Mouse (Mus musculus): ENCODE measurements at regions not wholly inside any gene's neighbourhood (a gene's known extent, or its start where the extent isn't known, plus 50 kb on each side); places are given as distances from the start of the nearest gene placed in this dataset.

- DNase-seq, result no peak
Measured at GRCm38 (mm10) chr13:83035962-83036361, 467.9 kb upstream of the Mef2c start.

DNA sequence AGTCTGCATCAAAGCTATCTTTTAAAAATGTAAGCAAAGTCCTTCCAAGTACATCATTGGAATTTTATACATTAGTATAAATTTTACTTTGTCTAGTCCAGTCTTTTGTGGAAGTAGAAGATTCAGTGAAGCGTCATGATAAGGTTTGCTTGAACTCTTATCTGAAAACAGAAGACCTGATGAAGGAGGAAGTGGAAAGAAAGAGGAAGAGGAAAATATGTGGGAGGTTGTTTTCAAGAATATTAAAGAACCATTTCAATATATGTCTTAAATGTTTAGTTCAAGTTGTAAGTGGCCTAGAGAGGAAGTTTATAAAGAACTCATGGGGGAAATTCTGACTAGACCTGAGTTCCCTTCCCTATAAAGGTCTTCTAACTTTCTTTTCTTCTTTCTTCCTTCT, 462.3 kb upstream of the Mef2c start:
- DNase-seq, result no peak

DNA sequence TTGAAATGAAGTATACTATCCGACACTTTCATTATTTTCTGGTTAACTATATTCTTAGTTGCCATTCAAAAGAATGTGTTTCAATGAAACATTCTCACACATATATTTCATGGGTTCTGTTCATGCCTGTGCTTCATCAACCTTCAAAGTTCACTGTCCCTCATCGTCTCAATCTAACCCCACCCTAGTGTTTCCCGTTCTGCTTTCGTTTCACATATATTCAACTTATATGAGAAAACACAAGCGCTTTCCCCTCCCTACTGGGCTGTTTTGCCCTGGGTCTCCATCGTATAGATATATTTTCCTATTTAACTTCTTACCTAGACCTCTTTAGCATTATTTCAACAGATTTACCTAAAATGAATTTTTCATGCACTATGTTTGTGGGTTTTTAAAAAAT, 458.3 kb upstream of the Mef2c start:
- DNase-seq, result no peak

- DNase-seq, result no peak
Measured at GRCm38 (mm10) chr13:83045970-83046369, 457.9 kb upstream of the Mef2c start.

- DNase-seq, result no peak
Measured at GRCm38 (mm10) chr13:83046571-83047123, 457.2 kb upstream of the Mef2c start.

DNA sequence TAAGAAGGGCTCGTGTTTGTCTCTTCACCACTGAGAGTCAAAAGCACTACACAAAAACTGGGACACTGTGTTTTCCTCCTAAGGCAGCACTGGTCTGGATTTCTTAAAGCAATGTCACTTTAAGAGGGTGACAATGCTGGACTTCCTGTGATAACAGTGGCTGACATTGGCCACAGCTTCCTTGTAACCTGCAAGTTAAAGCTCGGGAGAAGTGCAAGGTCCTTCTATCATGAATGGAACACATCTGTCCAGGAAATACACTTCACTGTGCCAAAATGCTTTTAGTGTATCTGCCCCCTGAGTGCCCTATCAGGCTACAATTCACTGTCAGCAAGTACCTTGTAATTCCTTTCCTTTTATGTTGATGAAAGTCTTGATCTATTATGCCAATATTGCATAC, 448.0 kb upstream of the Mef2c start:
- no peak for DNase-seq

GRCm38 (mm10) chr13:83056415-83056814, 447.4 kb upstream of the Mef2c start:
- no peak for DNase-seq

- DNase-seq, result peak in 1 of 2 experiments; percentile 3
Measured at GRCm38 (mm10) chr13:83064727-83065126, 439.1 kb upstream of the Mef2c start.

DNA sequence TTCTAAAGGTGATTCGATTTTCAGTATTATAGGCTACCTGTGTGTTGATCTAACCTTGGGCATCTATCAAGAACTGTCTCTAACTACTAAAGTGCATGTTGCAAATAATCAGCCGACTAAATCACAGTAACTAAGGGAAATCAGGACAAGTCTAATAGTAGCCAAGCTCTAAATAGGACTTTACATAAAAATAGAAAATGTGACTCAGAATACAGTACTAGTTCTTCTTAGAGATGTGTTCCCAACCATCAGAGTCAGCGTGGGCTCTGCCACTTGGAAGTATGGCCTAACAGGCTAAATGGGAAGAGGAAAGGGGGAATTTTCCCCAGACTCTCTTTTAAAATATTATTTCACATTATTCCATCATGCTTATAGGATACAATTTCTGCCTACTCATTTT, 438.6 kb upstream of the Mef2c start:
- DNase-seq, result no peak

DNA sequence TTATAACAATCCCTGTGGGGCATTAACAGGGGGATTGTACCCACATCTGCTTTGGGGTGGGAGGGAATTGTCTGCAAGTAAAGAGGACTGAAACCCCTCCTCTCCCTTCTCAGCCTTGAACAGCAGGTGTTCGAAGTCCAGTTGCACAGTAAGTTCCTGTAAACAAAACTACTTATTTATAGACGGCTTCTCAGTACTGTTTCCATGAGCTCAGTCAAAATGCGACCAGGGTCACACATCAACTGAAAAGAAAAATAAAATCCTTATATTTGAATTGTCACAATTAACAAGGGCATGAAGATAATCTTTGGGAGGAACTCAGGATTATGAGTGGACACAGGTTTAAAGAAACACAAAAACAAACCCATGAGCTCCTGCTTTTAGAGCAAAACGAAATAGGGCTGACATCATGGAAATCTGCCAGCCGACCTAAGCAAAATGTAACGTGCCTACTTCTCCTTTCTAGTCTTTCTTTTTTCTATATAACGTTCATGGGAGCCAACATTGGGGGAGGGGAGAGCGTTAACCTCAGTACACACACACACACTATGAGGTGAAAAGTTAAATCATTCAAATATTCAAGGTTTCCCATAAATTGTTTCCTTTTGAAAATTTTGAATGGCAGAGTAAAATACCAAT, 437.6 kb upstream of the Mef2c start:
- DNase-seq, result peak in 1 of 2 experiments; percentile 1

- no peak for DNase-seq
Measured at GRCm38 (mm10) chr13:83067496-83067895, 436.3 kb upstream of the Mef2c start.

DNA sequence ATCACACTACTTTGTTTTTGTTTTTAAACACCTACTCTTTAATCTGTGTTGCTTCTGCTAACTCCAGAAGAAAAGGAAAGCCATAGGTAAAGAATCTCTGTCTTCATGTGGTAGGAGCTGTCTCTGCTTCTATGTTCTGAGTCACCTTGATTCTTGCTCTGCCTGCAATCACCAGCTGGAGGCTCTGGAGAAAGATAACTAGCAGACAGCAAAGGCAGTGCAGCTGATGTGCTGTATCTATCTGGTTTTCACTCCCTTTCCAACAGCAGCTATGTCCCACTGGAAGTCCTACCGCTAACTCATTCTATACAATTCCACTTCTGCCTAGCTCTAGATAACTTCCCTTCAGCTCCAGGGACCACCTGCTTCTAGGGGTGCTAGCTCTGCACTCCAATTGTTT, 435.2 kb upstream of the Mef2c start:
- DNase-seq, result no peak

- no peak for DNase-seq
Measured at GRCm38 (mm10) chr13:83069293-83069692, 434.5 kb upstream of the Mef2c start.

GRCm38 (mm10) chr13:83072073-83072472, 431.8 kb upstream of the Mef2c start:
- DNase-seq, result no peak

DNA sequence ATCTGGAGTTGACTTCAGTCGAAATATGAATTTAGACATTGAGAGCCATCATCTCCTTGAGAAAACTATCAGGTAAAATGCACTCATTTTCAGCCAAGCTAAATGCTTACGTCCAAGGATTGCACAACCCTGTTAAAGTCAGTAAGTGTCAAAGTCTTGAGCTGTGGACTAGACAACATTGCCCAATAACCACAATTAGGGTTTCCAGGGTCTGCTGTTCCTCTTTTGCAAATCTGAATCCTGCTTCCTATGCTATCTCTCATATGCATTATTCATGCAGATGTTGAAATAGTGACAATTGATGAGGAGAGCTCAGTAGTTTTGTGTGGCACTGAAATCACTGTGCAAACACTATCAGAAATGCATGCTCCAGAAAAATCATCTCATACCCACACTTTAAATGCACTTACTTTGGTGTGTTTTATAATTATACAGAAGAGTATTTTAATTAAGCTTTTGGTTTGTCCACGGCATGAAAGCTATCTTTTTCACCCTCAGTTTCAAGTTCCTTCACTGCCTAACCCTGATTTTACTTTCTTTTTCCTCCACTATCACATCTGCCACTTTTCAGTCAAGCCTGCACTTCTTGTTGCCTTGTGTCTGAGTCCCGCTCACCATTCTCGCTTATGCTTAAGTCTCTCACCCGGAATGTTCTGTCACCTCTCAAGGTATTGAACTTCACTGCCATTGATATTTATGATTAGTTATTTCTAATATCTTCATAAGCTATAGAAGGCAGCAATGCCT, 429.4 kb upstream of the Mef2c start:
- no peak for DNase-seq

- peak in 1 of 2 experiments; percentile 6 for DNase-seq
Measured at GRCm38 (mm10) chr13:83075320-83075877, 428.4 kb upstream of the Mef2c start.

- no peak for DNase-seq
Measured at GRCm38 (mm10) chr13:83076611-83077010, 427.2 kb upstream of the Mef2c start.

DNA sequence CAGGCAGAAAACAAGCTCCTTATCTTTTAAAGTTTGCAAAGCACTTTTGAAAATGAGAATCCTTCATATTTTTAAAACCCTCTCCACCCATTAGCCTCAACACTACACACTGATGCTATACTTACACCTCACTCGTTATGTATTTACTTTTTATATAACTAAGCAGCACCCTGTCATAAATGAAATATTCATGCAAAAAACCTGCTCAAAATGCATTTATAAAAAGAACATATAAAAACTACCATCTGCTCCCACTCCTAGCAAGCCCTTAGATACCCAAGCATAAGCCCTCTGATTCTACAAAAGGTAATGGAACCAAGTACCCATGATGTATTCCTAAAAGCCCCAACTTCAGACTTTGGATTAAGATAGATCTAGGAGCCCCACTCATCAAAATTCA, 426.7 kb upstream of the Mef2c start:
- no peak for DNase-seq

- no peak for DNase-seq
Measured at GRCm38 (mm10) chr13:83079291-83079690, 424.5 kb upstream of the Mef2c start.

GRCm38 (mm10) chr13:83084948-83085347, 418.9 kb upstream of the Mef2c start:
- DNase-seq, result no peak

DNA sequence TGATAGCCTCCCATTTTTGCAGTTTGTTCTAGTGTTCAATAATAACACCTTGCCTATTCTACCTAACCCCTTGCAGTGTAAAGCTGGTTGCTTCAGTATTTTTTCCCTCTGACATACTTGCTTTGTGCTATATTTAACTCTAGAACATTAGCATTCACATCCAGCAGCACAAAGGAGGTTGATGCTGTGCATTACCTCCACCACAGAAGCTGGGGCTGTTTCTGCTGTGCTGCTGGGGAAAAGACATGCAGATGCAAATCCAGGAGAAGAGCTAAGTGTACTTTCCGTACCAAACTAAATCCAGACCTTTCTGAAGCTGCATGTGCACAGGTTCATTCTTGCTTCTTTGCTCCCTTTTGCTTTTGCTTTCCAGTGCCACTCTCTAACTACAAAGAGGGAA, 403.9 kb upstream of the Mef2c start:
- DNase-seq, result no peak

DNA sequence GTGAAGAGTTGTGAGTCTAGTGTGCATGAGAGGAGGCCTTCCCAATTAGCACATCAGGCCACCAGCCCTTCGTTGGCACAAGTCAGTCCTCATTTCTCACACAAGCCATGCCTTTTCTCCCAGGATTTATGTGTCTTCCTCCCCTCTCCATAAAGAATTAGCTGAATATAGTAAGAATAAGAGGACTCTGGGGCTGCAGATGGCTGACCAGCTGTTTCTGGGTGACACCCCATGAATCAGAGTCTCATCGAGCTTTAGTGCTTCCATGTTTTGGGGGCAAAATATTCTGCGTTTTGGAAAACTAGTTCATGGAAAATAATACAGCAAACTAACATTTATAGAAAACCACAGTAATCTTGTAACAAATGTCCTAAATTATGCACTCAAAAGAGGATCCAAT, 393.2 kb upstream of the Mef2c start:
- peak in 1 of 2 experiments; percentile 3 for DNase-seq

- peak; percentile 43 to 58 for DNase-seq
Measured at GRCm38 (mm10) chr13:83111503-83111902, 392.3 kb upstream of the Mef2c start.

DNA sequence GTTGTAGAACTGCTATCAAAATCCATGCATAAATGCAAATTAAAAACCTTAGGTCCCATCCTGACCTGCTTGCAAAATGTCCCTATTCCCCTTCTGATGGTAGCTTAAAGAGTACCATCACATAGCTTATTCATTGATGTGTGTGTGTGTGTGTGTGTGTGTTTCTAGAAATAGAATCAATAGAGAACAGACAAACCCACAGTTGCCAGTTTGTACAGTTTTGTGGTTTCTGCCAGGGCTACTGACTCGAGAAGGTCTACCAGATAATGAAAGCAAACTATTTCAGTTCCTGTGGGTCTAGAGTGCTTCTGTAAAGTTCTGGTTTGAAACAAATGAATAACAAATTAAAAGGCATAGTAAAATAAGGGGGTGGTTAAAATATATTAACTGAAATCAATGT, 391.5 kb upstream of the Mef2c start:
- DNase-seq, result peak in 1 of 2 experiments; percentile 14

Data from cerebellum, postnatal 14 days (tissue).